Mouse (Mus musculus) layer of hippocampus, adult 11-12 months (tissue): ENCODE data around the gene Cmtr1.
A peak's percentile ranks its signal among the peaks of the same experiment; 100 is the strongest.
"Not testable (repeated sequence)": the region's sequence is repeated elsewhere in the genome, so short reads cannot be mapped to it uniquely, and the experiment has no call there.

ENCODE experiments used
- DNase-seq: peaks from one replicate; pipeline ENCODE4 v3.0.0; 2022; ENCODE audit warnings: low spot score

Cmtr1 gene

GRCm38 (mm10) chr17:29705881-29706280 is 45.5 kb downstream of the Cmtr1 start:
- DNase-seq = no peak

DNA sequence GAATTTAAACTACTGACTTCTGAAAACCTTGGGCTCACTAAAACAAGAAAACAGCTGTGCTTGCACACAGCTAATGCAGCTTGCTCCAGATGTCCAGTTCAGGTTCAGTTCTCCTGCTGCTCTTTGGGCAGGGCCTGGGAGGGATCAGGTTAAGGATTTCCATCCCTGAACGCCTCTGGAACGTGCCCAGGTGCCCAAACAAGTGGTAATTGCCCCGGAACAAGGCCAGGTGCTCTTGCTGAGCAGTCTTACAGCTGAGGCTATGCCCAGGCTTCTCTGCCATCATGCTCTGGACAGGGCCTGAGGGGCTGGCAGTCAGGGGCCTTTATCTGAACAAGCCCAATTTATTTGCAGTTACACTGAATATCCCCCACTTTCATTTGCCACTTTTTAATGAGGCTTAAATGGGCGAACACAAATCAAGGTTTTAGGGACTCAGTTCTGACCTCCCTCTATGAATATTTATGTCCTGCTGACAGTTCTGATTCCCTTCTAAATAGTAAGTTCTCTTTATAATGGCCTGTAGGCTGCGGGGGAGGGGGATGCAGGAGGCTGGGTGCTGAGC is 46.7 kb downstream of the Cmtr1 start:
- DNase-seq = no peak

DNA sequence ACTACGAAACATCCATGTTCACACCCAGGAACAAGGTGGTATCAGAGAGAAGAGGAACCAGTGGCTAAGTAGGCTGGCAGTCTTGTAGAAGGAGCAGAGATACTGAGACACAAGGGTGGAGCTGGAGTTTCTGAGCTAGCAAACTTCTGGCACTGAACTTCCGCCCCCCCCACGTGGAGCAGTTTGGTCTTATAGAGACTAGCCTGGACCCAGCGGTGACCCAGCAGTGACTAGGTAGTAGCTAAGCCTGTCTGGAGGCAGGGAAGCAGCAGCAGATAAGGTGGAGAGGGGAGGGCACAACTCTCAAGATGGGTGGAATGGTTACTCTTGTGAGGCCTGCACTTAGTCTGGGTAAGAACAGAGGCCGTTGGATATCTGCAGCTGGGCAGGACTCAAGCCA is 48.4 kb downstream of the Cmtr1 start:
- DNase-seq = no peak

GRCm38 (mm10) chr17:29710562-29711044 is 50.2 kb downstream of the Cmtr1 start:
- no peak for DNase-seq

- peak; percentile 59 for DNase-seq
Observed at GRCm38 (mm10) chr17:29711076-29711744, 50.8 kb downstream of the Cmtr1 start.

DNA sequence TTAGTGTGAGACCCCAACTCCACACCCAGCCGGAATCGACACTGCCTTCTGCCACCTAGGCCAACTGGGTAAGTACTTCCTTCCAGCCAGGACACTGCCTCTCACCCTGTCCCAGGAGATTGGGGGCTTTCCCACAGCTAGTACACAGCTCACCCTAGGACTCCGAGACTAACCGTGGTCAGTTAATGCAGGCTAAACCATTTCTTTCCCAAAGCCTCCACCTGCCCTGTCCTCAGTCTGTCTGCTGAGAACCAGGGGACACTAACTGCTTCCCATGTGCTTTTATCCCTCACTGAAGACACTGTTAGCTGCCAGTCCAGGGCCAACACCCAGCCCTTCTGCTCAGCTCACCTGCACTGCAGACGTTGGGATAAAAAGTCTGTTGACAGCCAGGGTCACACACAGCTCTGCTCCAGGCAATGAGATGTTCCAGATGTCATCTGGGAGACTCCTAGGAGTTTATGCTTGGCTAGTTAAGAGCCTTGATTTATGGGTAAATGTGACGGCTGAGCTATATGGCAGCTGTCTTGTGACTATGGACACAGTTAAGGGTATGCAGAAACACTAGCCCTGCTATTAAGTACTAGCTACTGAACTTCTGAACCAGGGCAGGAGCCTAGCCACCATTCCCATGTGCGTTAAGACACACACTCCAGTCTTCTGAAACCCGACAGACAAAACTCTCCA is 51.5 kb downstream of the Cmtr1 start:
- DNase-seq = no peak

DNA sequence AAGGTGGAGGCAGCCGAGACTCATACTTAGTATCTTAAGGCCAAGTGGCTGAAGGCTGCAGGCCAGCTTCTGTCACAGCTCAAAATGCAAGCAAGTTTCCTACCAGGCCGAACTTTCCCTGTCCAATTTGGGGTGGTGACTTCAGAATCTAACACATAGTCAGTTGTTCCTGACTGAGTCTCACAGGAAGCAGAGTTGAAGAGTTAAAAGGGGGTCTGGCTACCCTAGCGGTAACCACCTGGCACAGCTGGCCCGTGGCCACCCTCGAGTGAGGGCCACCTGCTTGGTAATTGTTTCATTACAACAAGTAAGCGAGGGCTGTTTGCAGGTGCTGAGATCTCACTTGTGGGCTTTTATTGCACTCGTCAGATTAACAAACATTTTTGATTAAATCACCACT is 52.2 kb downstream of the Cmtr1 start:
- DNase-seq = no peak

DNA sequence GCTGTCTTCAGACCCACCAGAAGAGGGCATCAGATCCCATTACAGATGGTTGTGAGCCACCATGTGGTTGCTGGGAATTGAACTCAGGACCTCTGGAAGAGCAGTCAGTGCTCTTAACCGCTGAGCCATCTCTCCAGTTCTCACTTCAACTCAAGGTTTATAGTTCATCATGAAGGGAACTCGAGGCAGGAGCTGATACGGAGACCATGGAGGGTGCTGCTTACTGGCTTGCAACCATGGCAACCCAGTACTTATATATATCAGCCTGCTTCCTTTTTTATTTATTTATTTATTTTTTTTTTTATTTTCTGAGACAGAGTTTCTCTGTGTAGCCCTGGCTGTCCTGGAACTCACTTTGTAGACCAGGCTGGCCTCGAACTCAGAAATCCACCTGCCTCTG is 53.3 kb downstream of the Cmtr1 start:
- not testable (repeated sequence) for DNase-seq

DNA sequence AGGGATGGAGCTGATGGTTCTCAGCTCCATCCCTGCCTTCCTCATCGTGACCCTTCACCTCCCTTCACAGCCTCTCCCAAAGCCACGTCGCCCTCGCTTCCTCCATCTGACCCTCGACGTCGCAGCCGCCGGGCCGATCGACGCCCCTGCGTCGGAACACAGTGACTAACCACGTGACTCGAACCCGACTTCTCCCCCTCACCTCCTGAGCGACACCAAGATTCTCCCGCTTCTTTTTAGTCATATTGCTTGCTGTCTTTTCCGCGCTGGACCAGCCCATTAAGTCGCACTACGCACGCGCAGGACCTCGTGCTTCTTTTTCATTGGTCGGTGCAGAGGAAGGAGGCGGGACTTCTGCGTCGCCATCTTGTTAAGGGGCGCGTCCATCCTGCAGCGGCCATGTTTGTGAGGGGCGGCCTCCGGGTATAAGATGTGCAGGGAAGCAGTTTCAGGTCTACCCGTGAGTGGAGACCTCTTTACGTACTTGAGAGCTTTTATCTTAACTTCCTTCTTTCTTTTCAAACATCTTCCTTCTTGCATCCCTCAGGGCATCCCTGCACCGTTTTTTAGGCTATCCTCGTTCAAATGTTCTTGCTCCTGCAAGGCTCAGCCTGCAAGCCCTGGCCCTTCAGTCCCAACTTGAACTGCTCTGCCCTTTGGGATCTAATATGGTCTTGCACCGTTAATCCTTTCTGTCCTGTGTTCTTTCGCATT is 56.5 kb downstream of the Cmtr1 start, which contains the start of gene Ccdc167:
Gene Ccdc167, minus strand, starts transcription at position 313 of the 714 bp plus-strand sequence.
- DNase-seq = peak; percentile 98

GRCm38 (mm10) chr17:29718660-29719059 is 58.3 kb downstream of the Cmtr1 start:
- DNase-seq = no peak

DNA sequence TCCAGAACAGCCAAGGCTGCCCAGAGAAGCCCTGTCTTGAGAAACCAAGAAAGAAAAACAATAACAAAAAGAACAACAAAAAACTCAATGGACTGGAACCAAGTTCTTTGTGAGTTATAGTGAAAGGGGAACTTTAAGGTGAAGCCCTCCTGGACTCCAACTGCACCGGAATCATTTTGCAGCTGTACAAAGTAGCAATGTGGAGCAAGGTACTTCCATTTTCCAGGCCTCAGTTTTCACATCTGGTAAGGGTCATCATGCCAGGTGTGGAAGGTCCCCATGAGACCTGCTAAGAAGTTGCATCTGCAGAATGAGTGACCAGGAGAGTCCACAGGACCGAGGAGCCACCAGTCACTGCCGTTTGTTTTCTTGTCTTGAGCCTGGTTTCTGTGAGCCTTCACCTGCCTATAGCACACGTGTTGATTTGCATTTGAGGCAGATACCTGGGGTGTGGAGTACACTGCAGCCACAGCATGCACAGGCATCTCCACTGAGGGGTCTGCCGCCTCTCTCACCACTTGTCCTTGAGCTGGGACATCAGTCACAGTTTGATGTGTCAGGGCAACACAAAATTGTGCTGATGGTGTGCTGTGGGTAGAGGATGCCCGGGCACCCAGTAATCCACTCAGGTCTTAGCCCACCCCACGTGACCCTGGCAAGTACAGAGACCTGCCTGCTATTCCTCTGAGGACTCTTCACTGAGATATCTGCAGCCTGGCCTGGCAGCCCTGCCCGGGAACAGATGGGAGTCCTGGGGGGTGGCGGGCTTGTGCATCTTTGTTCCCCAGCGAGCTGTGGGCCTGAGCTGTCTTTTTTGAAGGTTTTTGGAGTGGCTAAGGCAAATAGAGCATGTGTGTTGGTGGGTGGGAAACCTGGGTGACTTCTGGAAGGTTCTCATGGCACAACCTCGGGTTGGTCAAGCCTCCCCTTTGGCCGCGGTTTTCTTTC is 59.5 kb downstream of the Cmtr1 start:
- no peak for DNase-seq

- no peak for DNase-seq
Observed at GRCm38 (mm10) chr17:29720755-29721365, 60.5 kb downstream of the Cmtr1 start.

GRCm38 (mm10) chr17:29724610-29725009 is 64.2 kb downstream of the Cmtr1 start:
- DNase-seq = no peak

DNA sequence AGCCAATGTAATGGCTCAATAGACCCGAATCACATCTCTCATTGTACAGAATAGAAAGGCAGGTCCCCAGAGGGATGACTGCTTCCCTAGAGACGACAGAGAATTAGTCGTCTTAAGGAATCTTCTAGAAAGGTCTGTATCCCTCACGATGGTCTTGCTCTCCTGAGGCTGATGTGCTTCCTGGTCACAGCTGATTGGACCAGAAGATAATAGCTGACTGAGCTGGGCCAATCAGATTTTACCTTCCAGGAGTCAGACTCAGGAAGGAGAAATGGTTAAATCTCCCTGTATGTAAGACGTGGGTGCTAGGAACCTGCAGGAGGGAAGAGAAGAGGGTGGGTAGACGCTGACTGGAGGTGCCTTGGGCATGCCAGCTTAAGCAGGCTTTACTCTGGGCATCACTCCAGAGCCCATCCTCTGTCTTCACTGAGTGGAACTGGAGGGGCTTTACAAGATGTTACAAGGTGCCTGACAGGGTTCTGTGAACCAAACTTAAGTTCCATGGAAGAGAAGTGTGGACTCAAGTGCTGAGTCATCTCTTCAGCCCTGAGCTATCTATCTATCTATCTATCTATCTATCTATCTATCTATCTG is 64.7 kb downstream of the Cmtr1 start:
- no peak for DNase-seq

DNA sequence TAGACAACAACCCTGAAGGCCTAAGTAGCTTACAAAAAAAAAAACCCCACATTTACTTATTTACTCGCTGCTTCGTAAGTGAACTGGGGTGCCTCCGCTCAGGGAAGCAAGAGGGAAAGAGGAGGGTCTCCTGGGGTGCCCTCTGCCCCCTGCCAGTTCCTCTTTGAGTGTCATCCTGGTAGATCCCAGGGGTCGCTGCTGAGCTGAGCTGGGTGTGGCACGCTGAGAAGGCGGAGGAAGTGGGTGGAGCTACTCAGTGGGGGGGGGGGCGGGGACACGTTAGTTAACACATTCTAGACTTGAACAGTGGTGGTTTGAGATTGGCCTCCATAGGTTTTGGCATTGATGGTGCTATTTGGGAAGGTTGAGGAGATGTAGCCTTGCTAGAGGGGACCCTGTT is 67.7 kb downstream of the Cmtr1 start:
- DNase-seq = no peak

GRCm38 (mm10) chr17:29730510-29731265 is 70.3 kb downstream of the Cmtr1 start:
- DNase-seq = no peak

DNA sequence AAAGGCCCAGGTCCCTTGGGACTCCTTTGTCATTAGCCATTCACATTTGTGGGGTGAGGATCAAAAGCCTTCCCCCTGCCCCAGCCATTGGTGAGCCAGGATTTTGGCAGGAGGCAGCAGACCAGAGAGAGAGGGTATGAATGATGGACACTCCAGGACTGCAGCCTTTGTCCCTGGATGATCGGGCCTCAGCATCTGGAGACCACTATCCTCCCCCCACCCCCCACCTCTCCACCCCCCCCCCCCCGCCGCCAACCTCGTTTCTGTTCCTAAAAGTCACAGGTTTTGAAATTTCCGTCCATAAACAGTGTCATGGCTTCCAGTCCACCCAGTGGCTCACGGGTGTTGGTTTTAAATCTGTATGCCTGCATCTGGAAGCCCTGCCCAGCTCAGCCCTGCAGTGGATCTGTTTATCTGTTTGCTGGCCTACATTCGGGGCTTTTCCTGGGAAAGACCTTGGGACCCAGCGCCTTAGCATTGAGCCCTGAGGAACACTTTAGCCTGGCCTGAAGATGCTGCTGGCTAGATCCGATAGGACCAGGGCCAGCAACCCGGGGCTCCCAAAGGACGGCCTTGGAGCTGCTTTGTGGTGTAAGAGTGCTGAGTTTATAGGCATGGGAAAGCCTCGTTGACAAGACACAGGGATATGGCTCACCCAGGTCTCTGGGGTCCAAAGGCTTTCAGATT is 71.0 kb downstream of the Cmtr1 start:
- no peak for DNase-seq

DNA sequence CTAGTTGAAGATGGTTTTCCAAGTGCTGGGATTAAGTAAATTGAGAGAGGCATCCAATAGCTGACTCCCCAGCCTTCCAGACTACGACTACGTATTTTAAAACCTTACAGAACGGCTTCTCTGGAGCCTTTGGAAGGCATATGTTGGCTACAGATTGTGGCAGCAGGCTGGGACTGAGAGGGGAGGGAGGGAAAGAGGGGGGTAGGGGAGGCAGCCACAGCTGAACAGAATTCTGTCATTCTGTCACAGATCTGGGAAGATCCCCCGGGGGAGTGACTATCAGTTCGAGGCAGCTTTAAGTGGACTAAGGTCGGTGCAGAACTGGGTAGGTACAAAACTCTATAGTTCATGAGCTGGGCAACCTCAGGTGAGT is 71.5 kb downstream of the Cmtr1 start:
- DNase-seq = peak; percentile 58

GRCm38 (mm10) chr17:29732522-29732921 is 72.1 kb downstream of the Cmtr1 start:
- DNase-seq = no peak
